Mouse (Mus musculus) Patski (cell line): ENCODE measurements around the gene Zfp334. TPM values are rescaled to one million over a fixed set of nuclear protein-coding genes. Genes with fewer than 3 reads are reported as not detected.

Experiments used
- ATAC-seq: fragments of 100-300 bp; one replicate; pipeline ENCODE4 v1.8.0; 2021
- CTCF ChIA-PET: fragments of 350-600 bp; sonication (Branson Sonifier 250); formaldehyde crosslinking; loops from one replicate; lab custom pipeline; 2022; ENCODE audit warnings: inconsistent platforms; lab: Charles Lee
- POLR2A ChIA-PET: fragments of 350-600 bp; sonication (Branson Sonifier 250); formaldehyde crosslinking; loops from one replicate; lab custom pipeline; 2022; ENCODE audit warnings: antibody characterized with exemption, inconsistent platforms; lab: Charles Lee
- DNase-seq: peaks from one replicate; pipeline ENCODE4 v3.0.0-alpha.2; 2011; ENCODE audit warnings: low read depth, low spot score
- H3K27me3 ChIP-seq: fragments of 371-371 bp; one replicate; pipeline ENCODE4 v1.5.1; 2021
- CTCF ChIP-seq: fragments of 100-300 bp; IDR thresholded peaks from one replicate; pipeline ENCODE4 v1.5.1; 2021
- in situ Hi-C: fragments of 300-500 bp; cut with MboI; formaldehyde crosslinking; loops from 3 replicates; pipeline ENCODE4 v1.11.1; 2018; ENCODE audit warnings: low pct_unique_long_range_greater_than_20kb, mixed read lengths
- polyA plus RNA-seq: library from polyadenylated mRNA; unstranded; gene quantifications from one replicate; pipeline ENCODE4 v1.2.3, GENCODE M21; 2021

Gene Zfp334
- polyA plus RNA-seq, 1 experiment from 2014 or later, result 8.0 TPM

DNA sequence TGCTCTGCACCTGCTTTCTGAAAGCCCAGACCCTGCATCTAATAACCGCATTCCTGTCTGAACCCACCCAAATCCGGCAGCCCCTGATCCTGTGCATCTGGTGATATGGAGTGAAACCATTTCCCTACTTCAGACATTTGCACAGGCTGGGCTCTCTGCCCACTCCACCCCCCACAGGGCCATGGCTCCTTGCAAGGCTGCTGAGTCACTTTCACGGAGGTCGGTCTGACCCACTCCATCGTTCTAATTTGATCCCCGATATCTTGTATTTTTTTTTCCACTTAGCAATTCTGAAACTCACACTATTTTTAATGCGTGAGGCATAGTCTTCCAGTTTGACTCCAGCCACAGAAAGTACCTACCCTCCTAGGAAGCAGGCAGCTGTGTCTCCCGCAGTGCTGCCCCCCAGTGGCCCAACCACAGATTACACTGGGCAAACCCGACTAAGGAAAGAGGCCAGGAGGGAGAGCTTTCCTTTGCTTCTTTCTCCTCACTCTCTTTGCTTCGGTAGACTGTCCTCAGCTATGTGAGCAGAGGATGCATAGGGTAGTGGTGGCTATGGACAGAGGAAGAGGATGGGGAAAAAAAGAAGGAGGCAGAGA, 19.7 kb upstream of the Zfp334 start:
- ChIA-PET POLR2A (interaction anchor here (0.6 kb wide), 1 partner anchor 23 kb away, joined by 3 read pairs; no protein-coding TSS in a partner anchor), CTCF (interaction anchor here (0.5 to 2.3 kb wide), 3 partner anchors 11 to 19 kb away, joined by 3 to 6 read pairs (median 3); no protein-coding TSS in a partner anchor)
- ATAC-seq (peak; percentile 20), DNase-seq (no peak)
- H3K27me3 ChIP-seq, result no peaks in the 10 kb centered on the region
- in situ Hi-C loops, result no loop called here
- TF ChIP-seq CTCF, result peak; percentile 93

GRCm38 (mm10) chr2:165405351-165405750, 17.3 kb upstream of the Zfp334 start:
- H3K27me3 ChIP-seq, result no peaks in the 10 kb centered on the region
- ATAC-seq (peak; percentile 72), DNase-seq (no peak)
- ChIA-PET CTCF (interaction anchor here (0.9 to 1.4 kb wide), 3 partner anchors 11 to 82 kb away, joined by 3 to 6 read pairs (median 4); no protein-coding TSS in a partner anchor), POLR2A (interaction anchor here (1.1 kb wide), 1 partner anchor 19 kb away, joined by 3 read pairs; no protein-coding TSS in a partner anchor)
- no peak for TF ChIP-seq CTCF
- in situ Hi-C loops, result no loop called here

GRCm38 (mm10) chr2:165404951-165405350, 16.9 kb upstream of the Zfp334 start:
- ChIA-PET POLR2A (interaction anchor here (1.1 kb wide), 1 partner anchor 18 kb away, joined by 3 read pairs; no protein-coding TSS in a partner anchor), CTCF (interaction anchor here (0.9 to 1.4 kb wide), 3 partner anchors 11 to 82 kb away, joined by 3 to 4 read pairs (median 3); no protein-coding TSS in a partner anchor)
- no peaks in the 10 kb centered on the region for H3K27me3 ChIP-seq
- in situ Hi-C loops, result no loop called here
- no peak for TF ChIP-seq CTCF
- ATAC-seq (no peak), DNase-seq (no peak)

GRCm38 (mm10) chr2:165398164-165398785, 10.2 kb upstream of the Zfp334 start:
- TF ChIP-seq CTCF, result no peak
- ChIA-PET CTCF (no interaction called here), POLR2A (no interaction called here)
- no peaks in the 10 kb centered on the region for H3K27me3 ChIP-seq
- ATAC-seq (no peak), DNase-seq (no peak)
- in situ Hi-C loops, result no loop called here

GRCm38 (mm10) chr2:165397502-165398163, 9.6 kb upstream of the Zfp334 start:
- POLR2A ChIA-PET, result no interaction called here
- CTCF ChIA-PET, result no interaction called here
- ATAC-seq (no peak), DNase-seq (no peak)
- no peaks in the 10 kb centered on the region for H3K27me3 ChIP-seq
- TF ChIP-seq CTCF, result no peak
- in situ Hi-C loops, result no loop called here

DNA sequence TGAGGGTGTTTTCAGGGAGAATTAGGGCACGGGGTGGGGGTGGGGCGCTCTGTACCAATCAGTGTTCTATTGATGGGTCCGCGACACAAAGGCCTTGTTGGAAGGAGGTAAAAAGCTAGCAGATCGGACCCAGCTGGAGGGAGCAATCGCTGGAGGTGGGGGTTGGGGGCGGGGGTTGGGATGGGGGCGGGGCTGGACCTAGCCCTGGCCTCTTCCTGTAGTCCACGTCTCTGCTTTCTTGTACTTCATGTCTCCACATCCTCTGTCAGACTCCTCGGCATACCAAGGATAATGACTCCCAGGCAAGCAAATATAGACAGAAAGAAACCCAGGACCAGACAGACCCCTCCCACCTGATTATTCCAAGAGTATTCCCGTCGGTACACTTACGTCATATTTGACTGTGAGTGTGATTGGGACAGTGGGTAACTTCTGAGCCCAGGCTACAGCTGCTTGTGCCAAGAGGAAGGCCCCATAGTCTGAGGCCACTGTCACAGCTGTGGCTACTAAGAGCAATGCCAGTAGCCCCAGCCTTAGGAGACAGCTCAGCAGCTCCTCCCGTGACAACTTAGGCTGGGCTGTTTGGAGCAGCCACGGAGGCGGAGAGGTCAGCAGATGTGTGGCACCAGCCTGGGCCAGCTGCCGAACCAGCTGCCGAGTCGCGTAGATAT, 8.9 kb upstream of the Zfp334 start:
- TF ChIP-seq CTCF, result no peak
- ChIA-PET CTCF (interaction anchor here (1.1 kb wide), 1 partner anchor 19 kb away, joined by 3 read pairs; no protein-coding TSS in a partner anchor), POLR2A (no interaction called here)
- in situ Hi-C loops, result no loop called here
- DNase-seq (no peak), ATAC-seq (no peak)
- H3K27me3 ChIP-seq, result no peaks in the 10 kb centered on the region

GRCm38 (mm10) chr2:165392156-165392555, 4.1 kb upstream of the Zfp334 start:
- in situ Hi-C loops, result loop anchor here (5.0 kb wide), 1 partner anchor 95 kb away; no protein-coding TSS in a partner anchor
- no peak for TF ChIP-seq CTCF
- ATAC-seq (no peak), DNase-seq (no peak)
- CTCF ChIA-PET, result interaction anchor here (0.6 to 3.9 kb wide), 9 partner anchors 8 to 95 kb away, joined by 3 to 26 read pairs (median 3); partner anchors contain the start of gene Ocstamp
- no peaks in the 10 kb centered on the region for H3K27me3 ChIP-seq
- POLR2A ChIA-PET, result interaction anchor here (2.2 kb wide), 1 partner anchor 95 kb away, joined by 7 read pairs; no protein-coding TSS in a partner anchor

DNA sequence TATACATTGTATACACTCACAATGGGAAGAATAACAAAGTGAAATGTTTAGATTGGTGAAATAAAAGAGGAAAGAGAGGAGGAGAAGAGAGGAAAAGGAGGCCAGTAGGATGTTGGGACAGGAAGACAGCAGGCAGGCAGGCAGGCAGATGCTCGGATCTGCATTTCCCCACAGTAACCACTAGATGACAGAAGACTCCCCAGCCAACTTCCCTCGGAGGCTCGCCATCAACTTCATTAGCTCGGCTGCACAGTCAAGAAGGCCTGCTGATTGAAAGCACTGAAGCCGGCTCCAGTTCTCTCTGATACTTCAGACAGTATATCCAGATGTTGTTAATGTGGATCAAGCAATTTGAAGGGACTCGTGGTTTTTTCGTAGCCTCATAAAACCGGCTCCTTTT, 3.5 kb upstream of the Zfp334 start:
- TF ChIP-seq CTCF, result peak; percentile 94
- DNase-seq, result no peak
- CTCF ChIA-PET, result interaction anchor here (0.6 to 3.9 kb wide), 10 partner anchors 9 to 366 kb away, joined by 3 to 26 read pairs (median 3); partner anchors contain the start of gene Ocstamp
- POLR2A ChIA-PET, result interaction anchor here (2.2 kb wide), 1 partner anchor 96 kb away, joined by 7 read pairs; no protein-coding TSS in a partner anchor
- in situ Hi-C loops, result loop anchor here (5.0 kb wide), 1 partner anchor 96 kb away; no protein-coding TSS in a partner anchor
- ATAC-seq, result peak; percentile 55
- H3K27me3 ChIP-seq, result no peaks in the 10 kb centered on the region

DNA sequence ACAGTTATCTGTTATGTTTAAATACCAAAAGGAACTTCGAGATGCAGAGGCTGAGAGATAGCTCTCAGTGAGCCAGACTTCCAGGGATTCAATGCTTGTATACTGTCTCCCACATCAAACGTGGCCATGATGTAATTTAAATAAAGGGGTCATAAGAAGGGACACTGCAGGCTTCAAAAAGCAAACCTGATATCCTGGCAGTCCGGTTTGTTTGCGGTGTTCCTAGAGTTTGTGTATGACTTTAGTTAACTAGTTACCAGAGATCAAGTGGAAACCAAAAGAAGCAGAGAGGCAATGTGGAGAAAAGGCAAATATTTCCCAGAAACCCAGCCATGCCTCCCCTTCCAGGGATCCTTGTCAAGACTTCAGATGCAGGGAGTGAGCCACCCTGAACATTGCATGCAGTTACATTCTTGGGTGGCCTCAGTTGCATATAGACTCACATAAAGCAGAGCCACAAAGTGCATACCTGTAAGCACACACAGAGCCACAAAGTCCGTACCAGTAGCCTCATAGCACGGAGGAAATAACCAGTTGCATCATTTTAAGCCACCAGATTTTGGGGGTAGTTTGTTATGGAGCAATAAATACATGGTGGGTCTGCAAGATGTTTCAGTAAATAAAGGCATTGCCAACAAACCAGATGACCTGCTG, 1.4 kb upstream of the Zfp334 start:
- no peak for DNase-seq
- H3K27me3 ChIP-seq, result no peaks in the 10 kb centered on the region
- in situ Hi-C loops, result no loop called here
- no peak for ATAC-seq
- ChIA-PET POLR2A (no interaction called here), CTCF (interaction anchor here (1.3 kb wide), 1 partner anchor 98 kb away, joined by 4 read pairs; no protein-coding TSS in a partner anchor)
- TF ChIP-seq CTCF, result no peak
